Mouse (Mus musculus): ENCODE results near the gene Frg2f1. TPM values are rescaled to one million over a fixed set of nuclear protein-coding genes. Genes with fewer than 3 reads are reported as not detected.

The Frg2f1 gene
- polyA plus RNA-seq, 1 experiment from 2014 or later: 3.2 TPM

GRCm38 (mm10) chr4:119483051-119483450 lies 56.3 kb downstream of the Frg2f1 start:
- Histone ChIP-seq H3K4me3 (replicated peaks; ENCODE audit: low read length) (no peak overlapping the region), H3K9me3 (replicated peaks; ENCODE audit: control insufficient read depth, low read length) (no peaks in the 10 kb centered on the region), H3K9ac (ENCODE audit: low read length) (no peak overlapping the region), H3K36me3 (ENCODE audit: control insufficient read depth, insufficient read depth, low read length) (no peaks in the 10 kb centered on the region), H3K27ac (ENCODE audit: low read length) (no peak overlapping the region), H3K27me3 (ENCODE audit: control insufficient read depth, insufficient read depth, low read length) (no peaks in the 10 kb centered on the region), H3K4me2 (ENCODE audit: low read depth, low read length) (no peak overlapping the region), H3K4me1 (ENCODE audit: control insufficient read depth, insufficient read depth, low read length) (no peaks in the 10 kb centered on the region)
- ATAC-seq (ENCODE audit: insufficient read depth, low FRiP score): no peak; the same call in 1 of the 2 replicates
- 55% methylated on average over 9 of the region's 9 CpGs for WGBS

Other genes with a start within 250 kb of the Frg2f1 start
- 279 and 346 TPM in 2 replicates for gene Ybx1, start 244.9 kb downstream of the Frg2f1 start, polyA plus RNA-seq (2015; fragmentation: Nextera tagmentation; extraction: Ambion mirVana)
- gene Ppih, start 219.0 kb downstream of the Frg2f1 start, polyA plus RNA-seq (2015; fragmentation: Nextera tagmentation; extraction: Ambion mirVana): 62.8 and 70.6 TPM in 2 replicates
- gene Ccdc30, start 124.0 kb downstream of the Frg2f1 start, polyA plus RNA-seq (2015; fragmentation: Nextera tagmentation; extraction: Ambion mirVana): 4.7 and 6.7 TPM in 2 replicates
- gene Ppcs, start 117.1 kb downstream of the Frg2f1 start, polyA plus RNA-seq (2015; fragmentation: Nextera tagmentation; extraction: Ambion mirVana): 32.5 and 34.6 TPM in 2 replicates
- gene Zmynd12, start 116.7 kb downstream of the Frg2f1 start, polyA plus RNA-seq (2015; fragmentation: Nextera tagmentation; extraction: Ambion mirVana): 0.21 and 0.70 TPM in 2 replicates
- 0.67 and 0.77 TPM in 2 replicates for gene Rimkla, start 46.9 kb downstream of the Frg2f1 start, polyA plus RNA-seq (2015; fragmentation: Nextera tagmentation; extraction: Ambion mirVana)
- gene Foxj3, start 2.5 kb downstream of the Frg2f1 start, polyA plus RNA-seq (2015; fragmentation: Nextera tagmentation; extraction: Ambion mirVana): 18.1 and 18.9 TPM in 2 replicates
- gene Guca2a, start 98.2 kb upstream of the Frg2f1 start, polyA plus RNA-seq (2015; fragmentation: Nextera tagmentation; extraction: Ambion mirVana): 8.6 and 10.7 TPM in 2 replicates
- gene Guca2b, start 119.4 kb upstream of the Frg2f1 start, polyA plus RNA-seq (2015; fragmentation: Nextera tagmentation; extraction: Ambion mirVana): 4.3 and 6.9 TPM in 2 replicates
- gene Hivep3, start 194.3 kb upstream of the Frg2f1 start, polyA plus RNA-seq (2015; fragmentation: Nextera tagmentation; extraction: Ambion mirVana): 8.8 and 9.1 TPM in 2 replicates

Measured in stomach, embryonic 16.5 days (tissue).